Mouse (Mus musculus) spleen, embryonic (tissue): ENCODE data around the gene Olfr61.
"Not testable (repeated sequence)": the region's sequence is repeated elsewhere in the genome, so short reads cannot be mapped to it uniquely, and the experiment has no call there.

Experiments
- CTCF ChIA-PET: fragments of 350-600 bp; sonication (Branson Sonifier 250); formaldehyde crosslinking; loops from one replicate; lab custom pipeline; 2022; lab: Charles Lee

The Olfr61 gene

DNA sequence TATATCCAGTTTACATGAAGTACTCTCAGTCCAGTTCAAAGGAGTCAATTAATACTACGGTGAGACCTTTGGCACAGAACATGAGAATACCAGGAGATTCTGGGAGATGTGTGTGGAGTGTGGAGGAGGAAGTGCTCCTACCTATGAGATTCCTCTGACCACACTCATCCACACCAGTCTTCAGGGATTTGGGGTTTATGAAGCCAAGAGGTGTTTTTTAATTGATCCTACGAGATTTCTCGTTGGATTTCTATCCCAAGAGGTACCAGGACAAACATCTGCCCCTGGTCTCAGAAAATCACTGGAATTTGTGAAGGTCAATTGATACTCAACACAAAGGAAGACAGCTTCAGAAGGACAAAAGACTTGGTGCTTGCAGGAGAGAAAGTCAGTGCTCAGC is at the start of gene Olfr61:
TSS of gene Olfr61 (plus strand) at position 301 of the 400 bp plus-strand sequence.
- CTCF ChIA-PET = not testable (repeated sequence)

- CTCF ChIA-PET = not testable (repeated sequence)
Measured at GRCm38 (mm10) chr7:140600969-140601368, 27.8 kb upstream of the Olfr61 start, which contains the start of gene Olfr46. Olfr46 (plus strand) TSS chr7:140601269.

- CTCF ChIA-PET = no interaction called here
Measured at GRCm38 (mm10) chr7:140630559-140630958, 1.8 kb downstream of the Olfr61 start.

DNA sequence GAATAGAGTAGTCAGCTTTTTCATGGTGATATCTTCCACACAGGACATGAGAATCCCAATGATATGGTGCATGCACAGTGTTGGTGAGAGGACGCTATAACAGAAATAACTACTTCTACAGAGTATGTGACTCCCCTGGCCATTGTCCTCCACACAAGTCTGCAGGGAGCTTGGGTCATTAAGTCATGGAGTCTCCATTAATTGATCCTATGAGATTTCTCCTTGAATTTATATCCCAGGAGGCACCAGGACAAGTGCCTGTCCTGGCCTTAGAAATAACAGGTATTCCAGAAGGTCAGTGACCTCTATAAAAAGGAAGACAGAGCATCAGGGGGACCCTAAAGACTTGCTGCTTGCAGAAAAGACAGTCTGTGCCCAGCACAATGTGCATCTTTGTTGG is 17.4 kb downstream of the Olfr61 start, which contains the start of gene Olfr53:
TSS of gene Olfr53 (plus strand) at position 301 of the 400 bp plus-strand sequence.
- CTCF ChIA-PET = no interaction called here

DNA sequence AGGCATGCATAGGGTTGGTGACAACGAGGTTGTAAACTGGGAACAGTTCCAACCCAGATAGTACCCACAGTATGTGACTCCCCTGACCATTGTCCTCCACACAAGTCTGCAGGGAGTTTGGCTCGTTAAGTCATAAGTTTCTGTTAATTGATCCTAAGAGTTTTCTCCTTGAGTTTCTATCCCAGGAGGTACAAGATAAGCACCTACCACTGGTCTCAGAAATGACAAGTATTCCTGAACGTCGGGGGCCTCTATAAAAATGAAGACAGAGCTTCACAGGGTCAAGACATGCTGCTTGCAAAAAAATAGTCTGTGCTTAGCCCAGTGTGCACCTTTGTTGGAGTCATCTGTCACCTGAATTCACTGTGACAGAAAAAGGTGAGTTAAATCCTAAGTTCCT is 30.9 kb downstream of the Olfr61 start, which contains the start of gene Olfr539:
TSS of gene Olfr539 (plus strand) at position 301 of the 400 bp plus-strand sequence.
- CTCF ChIA-PET = no interaction called here

GRCm38 (mm10) chr7:140670693-140671092 is 41.9 kb downstream of the Olfr61 start:
- CTCF ChIA-PET = not testable (repeated sequence)

DNA sequence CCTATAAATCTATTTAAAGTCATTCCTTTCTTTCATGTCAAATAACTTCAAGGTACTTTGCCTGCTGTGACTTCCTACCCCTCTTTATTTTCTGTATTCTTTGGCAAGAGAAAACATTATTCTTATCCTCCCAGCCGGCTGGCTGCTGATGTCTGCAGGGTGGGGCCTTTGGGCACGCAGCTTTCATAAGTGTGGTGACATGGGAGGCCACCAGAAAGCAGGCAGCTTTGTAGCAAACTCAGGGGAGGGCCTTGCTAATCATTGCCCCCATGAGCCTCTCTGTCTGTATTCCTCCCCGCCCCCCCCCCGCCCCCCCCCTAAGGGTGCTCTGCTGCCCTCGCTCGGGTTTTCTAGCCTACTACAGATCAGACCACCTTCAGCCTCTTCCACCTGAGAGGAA is 47.1 kb downstream of the Olfr61 start:
- CTCF ChIA-PET = no interaction called here

GRCm38 (mm10) chr7:140679591-140679990 is 50.8 kb downstream of the Olfr61 start:
- CTCF ChIA-PET = not testable (repeated sequence)

GRCm38 (mm10) chr7:140681651-140682050 is 52.9 kb downstream of the Olfr61 start, which contains the start of gene Olfr45:
Olfr45 (plus strand) TSS chr7:140681951.
- CTCF ChIA-PET = no interaction called here
